Mouse (Mus musculus): ENCODE data around the gene Napepld. TPM values are rescaled to one million over a fixed set of nuclear protein-coding genes. Genes with fewer than 3 reads are reported as not detected.

Napepld gene
- polyA plus RNA-seq (2014; fragmentation: Illumina TruSeq; extraction: RNeasy Lipid Tissue Mini Kit (QIAGEN cat#74804); ENCODE audit: low read depth, low replicate concordance) = 4.1 TPM

GRCm38 (mm10) chr5:21701351-21702008 lies at the start of gene Napepld:
Gene Napepld, minus strand, starts transcription at chr5:21701396.

GRCm38 (mm10) chr5:21736956-21737585 lies 35.9 kb upstream of the Napepld start, which contains the start of gene Pmpcb:
Gene Pmpcb, plus strand, starts transcription at chr5:21737141.

GRCm38 (mm10) chr5:21645439-21646132 lies 55.6 kb downstream of the Napepld start, which contains the start of the genes Fbxl13 and Armc10:
Gene Fbxl13, minus strand, starts transcription at chr5:21645634.
Gene Armc10, plus strand, starts transcription at chr5:21645813.

Other genes starting within 250 kb of the Napepld start
- gene Lrrc17, start 157.8 kb downstream of the Napepld start, polyA plus RNA-seq (2014; fragmentation: Illumina TruSeq; extraction: RNeasy Lipid Tissue Mini Kit (QIAGEN cat#74804); ENCODE audit: low read depth, low replicate concordance) = 4.5 TPM
- not detected for gene Fbxl13, start 55.8 kb downstream of the Napepld start, polyA plus RNA-seq (2014; fragmentation: Illumina TruSeq; extraction: RNeasy Lipid Tissue Mini Kit (QIAGEN cat#74804); ENCODE audit: low read depth, low replicate concordance)
- gene Armc10, start 55.6 kb downstream of the Napepld start, polyA plus RNA-seq (2014; fragmentation: Illumina TruSeq; extraction: RNeasy Lipid Tissue Mini Kit (QIAGEN cat#74804); ENCODE audit: low read depth, low replicate concordance) = 9.1 TPM
- gene Pmpcb, start 35.7 kb upstream of the Napepld start, polyA plus RNA-seq (2014; fragmentation: Illumina TruSeq; extraction: RNeasy Lipid Tissue Mini Kit (QIAGEN cat#74804); ENCODE audit: low read depth, low replicate concordance) = 229 TPM
- gene Dnajc2, start 83.9 kb upstream of the Napepld start, polyA plus RNA-seq (2014; fragmentation: Illumina TruSeq; extraction: RNeasy Lipid Tissue Mini Kit (QIAGEN cat#74804); ENCODE audit: low read depth, low replicate concordance) = 31.6 TPM
- gene Psmc2, start 83.9 kb upstream of the Napepld start, polyA plus RNA-seq (2014; fragmentation: Illumina TruSeq; extraction: RNeasy Lipid Tissue Mini Kit (QIAGEN cat#74804); ENCODE audit: low read depth, low replicate concordance) = 118 TPM
- not detected for gene Slc26a5, start 164.2 kb upstream of the Napepld start, polyA plus RNA-seq (2014; fragmentation: Illumina TruSeq; extraction: RNeasy Lipid Tissue Mini Kit (QIAGEN cat#74804); ENCODE audit: low read depth, low replicate concordance)